Mouse (Mus musculus) brain, embryonic 18.5 days (tissue): ENCODE data around the gene Ralgapb.
"Not testable (repeated sequence)": the region's sequence is repeated elsewhere in the genome, so short reads cannot be mapped to it uniquely, and the experiment has no call there.

Source experiments
- DNase-seq: peaks from one replicate; pipeline ENCODE4 v3.0.0-alpha.2; 2012; ENCODE audit warnings: low read depth, low spot score

The Ralgapb gene

GRCm38 (mm10) chr2:158409595-158410021 is at the start of gene Ralgapb:
TSS of gene Ralgapb (plus strand) at chr2:158409848.
- DNase-seq = peak; percentile 96

GRCm38 (mm10) chr2:158360873-158361677 is 48.6 kb upstream of the Ralgapb start:
- DNase-seq = peak; percentile 78

- no peak for DNase-seq
These were observed 47.8 kb upstream of the Ralgapb start for GRCm38 (mm10) chr2:158361678-158362320.

DNA sequence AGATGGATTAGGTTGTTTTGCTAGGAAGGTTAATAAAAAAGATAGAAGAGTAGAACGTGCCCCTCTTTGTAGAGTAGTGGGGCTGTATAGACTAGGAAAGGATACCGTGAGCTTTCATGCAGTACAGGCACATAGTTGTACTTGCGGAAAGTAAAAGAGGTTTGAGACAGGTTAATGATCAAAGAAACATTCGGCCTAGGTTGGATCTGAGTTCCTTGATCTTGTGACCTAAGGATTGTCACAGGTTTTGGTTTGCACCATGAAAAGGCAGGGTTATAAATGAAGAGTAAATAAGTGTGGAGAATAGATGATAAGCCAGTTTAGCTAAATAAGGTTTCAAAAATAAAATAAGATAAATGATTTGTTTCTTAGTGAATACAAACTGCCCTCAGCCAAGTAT is 45.5 kb upstream of the Ralgapb start:
- no peak for DNase-seq

GRCm38 (mm10) chr2:158365099-158365850 is 44.4 kb upstream of the Ralgapb start:
- no peak for DNase-seq

DNA sequence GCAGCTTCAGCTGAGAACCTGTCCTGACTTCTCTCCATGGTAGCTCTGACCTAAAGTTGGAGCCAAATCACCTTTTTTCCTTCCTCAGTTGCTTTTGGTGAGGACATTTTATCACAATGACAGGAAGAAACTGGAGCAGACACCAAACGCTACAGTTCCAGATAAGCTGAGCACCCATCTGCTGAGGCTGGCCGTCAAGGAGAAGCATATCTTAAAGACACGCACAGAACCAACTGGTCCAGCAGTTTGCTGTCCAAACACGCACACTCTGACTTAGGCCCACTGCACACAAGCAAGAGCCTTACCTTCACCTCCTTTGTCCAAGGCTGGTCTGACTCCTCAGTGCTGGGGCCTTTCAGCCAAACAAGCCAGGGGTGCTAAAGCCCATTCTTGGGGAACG is 42.0 kb upstream of the Ralgapb start:
- no peak for DNase-seq

DNA sequence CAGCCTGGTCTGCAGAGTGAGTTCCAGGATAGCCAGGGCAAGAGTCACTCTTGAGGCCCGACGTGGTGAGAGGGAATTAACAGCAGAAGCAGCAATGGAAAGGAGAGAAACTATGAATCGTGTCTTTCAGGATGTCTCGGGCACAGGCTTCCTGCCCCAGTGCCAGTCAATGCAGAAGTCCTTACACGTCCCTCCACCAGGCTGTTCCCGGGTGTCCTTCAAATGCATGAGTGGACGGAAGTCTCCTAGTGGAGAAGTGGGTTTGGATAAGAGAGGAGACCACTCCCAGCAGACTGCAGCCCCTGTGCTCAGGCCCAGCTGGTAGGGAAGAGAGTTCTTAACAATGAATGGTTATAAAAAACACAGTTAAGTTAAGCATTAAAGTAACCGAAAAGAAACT is 41.3 kb upstream of the Ralgapb start:
- DNase-seq = no peak

DNA sequence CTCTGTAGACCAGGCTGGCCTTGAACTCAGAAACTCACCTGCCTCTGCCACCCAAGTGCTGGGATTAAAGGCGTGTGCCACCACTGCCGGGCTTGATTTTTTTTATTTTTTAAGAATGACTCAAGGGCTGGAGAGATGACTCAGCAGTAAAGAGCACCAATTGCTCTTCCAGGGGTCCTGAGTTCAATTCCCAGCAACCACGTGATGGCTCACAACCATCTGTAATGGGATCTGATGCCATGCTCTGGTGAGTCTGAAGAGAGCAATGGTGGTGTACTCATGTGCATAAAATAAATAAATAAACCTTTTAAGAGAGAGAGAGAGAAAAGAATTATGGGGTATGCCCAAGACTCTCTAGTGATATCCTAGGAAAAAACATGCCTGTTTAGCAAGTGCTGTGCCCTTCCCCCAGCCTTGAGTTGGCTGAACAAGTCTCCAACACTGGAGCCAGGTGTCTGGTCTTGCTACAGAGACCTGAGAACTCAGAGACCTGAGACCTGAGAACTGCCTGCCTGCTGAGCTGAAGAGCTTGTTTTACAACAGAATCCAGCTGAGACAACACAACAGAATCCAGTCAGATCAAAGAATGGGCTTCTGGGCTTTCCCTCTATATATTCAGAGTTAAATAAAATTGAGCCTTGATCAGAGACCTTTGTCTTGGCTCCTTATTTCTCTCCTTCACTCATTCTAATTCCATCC is 40.0 kb upstream of the Ralgapb start:
- no peak for DNase-seq

DNA sequence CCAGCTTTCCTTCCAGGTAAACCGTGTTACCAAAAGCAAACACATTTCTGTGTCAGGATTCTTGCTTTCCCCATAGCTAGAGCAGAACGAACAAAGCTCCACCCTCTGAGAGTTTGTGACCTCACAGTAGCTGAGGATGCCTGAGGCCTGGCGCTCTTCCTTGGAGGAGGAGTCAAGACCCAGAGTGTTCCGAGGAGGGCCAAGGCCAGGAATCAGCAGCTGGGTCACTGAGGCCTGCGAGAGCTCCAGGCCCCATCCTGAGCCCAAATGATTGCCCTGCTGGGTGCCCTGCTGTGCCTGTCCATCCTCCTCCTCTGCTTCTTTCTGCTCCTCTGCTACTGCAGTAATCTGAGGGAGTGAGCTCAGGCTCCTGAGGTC is 39.5 kb upstream of the Ralgapb start:
- DNase-seq = no peak

DNA sequence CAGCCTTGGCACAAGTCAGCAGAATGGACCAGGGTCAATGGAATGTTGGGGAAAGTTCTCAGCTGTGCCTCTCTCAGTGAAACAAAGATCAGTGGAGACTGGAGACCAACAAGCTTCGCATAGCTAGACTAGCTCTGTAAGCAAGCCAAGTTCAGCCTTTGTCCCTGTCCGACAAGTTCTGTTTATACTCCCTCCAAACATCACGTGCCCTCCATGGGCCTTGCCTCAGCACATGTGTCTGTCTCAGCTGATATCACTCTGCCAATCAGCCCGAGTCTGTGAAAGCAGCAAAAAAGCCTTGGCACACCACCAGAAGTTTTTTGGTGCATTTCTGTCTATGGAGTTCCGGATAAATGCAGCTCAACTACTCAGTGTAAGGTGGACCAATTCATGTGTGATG is 36.6 kb upstream of the Ralgapb start:
- DNase-seq = no peak

DNA sequence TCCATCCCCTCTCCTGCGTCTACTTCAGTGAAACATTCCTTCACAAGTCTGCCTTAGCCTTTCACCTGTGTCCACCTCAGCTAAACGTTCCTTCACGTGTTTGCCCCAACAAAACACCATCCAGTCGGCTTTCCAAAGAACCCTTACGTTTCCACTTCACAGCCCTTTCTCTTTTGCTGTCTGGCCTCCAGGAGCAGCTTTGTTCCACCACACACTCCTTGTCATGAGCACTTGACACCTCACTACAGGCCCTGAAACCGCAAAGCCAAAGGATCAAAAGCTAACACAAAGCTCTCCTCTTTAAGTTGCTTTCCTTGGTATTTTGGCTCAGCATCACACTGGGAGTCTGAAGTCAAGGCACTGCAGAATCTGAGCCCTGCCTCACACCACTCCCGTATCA is 36.1 kb upstream of the Ralgapb start:
- DNase-seq = no peak

GRCm38 (mm10) chr2:158375443-158376122 is 34.1 kb upstream of the Ralgapb start, which contains the start of gene Snhg11:
TSS of gene Snhg11 (plus strand) at chr2:158375638.
- peak; percentile 54 for DNase-seq

GRCm38 (mm10) chr2:158376123-158376687 is 33.4 kb upstream of the Ralgapb start:
- DNase-seq = no peak

DNA sequence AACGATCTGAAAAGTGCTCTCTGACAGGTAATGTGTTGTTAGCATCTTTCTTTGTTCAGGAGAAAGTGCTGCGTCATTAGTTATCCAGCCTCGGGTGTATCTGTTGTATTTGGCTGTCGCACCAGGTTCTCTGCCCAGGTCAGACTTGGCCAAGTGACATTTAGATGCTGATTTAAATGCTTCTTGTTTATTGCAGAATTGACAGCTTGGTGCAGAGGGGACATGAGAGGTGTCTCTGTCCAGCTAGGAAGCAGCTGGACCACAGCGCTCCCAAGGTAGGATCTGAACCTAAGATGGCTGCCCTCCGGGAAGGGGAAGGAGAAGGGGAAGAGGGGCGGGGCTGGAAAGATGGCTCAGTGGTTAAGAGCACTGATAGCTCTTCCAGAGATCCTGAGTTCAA is 32.9 kb upstream of the Ralgapb start:
- no peak for DNase-seq

GRCm38 (mm10) chr2:158377811-158378210 is 31.8 kb upstream of the Ralgapb start:
- no peak for DNase-seq

- peak; percentile 66 for DNase-seq
These were observed 30.1 kb upstream of the Ralgapb start for GRCm38 (mm10) chr2:158379354-158380078.

DNA sequence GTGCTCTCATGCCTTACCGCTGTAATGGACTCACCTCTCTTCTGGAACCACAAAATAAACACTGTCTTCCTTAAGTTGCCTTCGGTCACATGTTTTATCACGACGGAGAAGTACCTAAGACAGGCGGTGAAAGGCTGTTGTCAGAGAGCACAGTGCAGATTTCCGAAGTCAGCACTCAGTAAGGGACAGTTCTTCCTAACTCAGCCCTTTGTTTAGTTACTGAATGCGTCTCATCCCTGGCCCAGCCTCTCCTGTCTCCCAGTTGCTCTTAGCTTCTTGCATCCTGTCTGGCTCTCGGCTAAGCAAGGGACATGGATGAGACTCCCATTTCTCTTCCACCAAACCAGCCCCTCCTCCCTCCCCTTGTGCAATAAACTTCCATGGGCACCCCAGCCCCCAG is 23.6 kb upstream of the Ralgapb start:
- no peak for DNase-seq

DNA sequence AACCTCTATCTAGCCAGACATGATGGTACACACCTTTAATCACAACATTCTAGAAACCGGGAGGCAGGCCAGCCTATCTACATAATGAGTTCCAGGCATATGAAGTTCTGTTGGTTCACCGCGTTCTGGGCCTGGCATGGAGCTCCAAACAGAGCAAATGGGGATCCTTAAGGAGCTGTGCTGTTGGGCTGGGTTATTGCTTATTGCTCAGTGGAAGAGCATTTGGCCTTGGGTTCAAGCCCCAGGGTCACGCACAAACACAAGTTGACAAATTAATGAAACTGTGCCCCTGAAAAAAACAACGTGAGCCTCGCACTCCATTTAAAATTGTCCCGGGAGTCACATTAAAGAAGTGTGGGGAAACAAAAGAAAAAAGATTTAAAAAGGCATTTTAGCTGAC is 20.2 kb upstream of the Ralgapb start:
- no peak for DNase-seq

GRCm38 (mm10) chr2:158396369-158396768 is 13.3 kb upstream of the Ralgapb start:
- DNase-seq = no peak

- DNase-seq = not testable (repeated sequence)
These were observed 12.5 kb upstream of the Ralgapb start for GRCm38 (mm10) chr2:158397140-158397539.
